Mouse (Mus musculus): ENCODE results near the gene Taok3. TPM values are rescaled to one million over a fixed set of nuclear protein-coding genes. Genes with fewer than 3 reads are reported as not detected.

Taok3 gene
- polyA plus RNA-seq, 1 experiment from 2014 or later, result 13.3 TPM

- Histone ChIP-seq H3K4me2 (no peak overlapping the region), H3K4me3 (no peak overlapping the region), H3K9ac (no peak overlapping the region), H3K36me3 (peaks cover 12% of the 10 kb centered on the region; the same call in 1 of the 2 replicates), H3K9me3 (replicated peaks) (no peaks in the 10 kb centered on the region), H3K27ac (ENCODE audit: poor library complexity, severe bottlenecking) (no peak overlapping the region), H3K27me3 (replicated peaks) (no peaks in the 10 kb centered on the region), H3K4me1 (replicated peaks) (0 out of 2 replicates have a peak, but pooled peaks cover 5% of the 10 kb centered on the region)
- 75% methylated on average over 9 of the region's 9 CpGs for WGBS
- no peak for ATAC-seq (ENCODE audit: insufficient number of reproducible peaks, low FRiP score)
Measured at GRCm38 (mm10) chr5:117323751-117324150, 203.8 kb downstream of the Taok3 start.

Other genes starting within 250 kb of the Taok3 start
- gene Suds3, start 4.0 kb upstream of the Taok3 start, polyA plus RNA-seq (2016; fragmentation: Nextera tagmentation; extraction: Ambion mirVana), result 74.4 and 75.2 TPM in 2 replicates
- gene Pebp1, start 167.5 kb downstream of the Taok3 start, polyA plus RNA-seq (2016; fragmentation: Nextera tagmentation; extraction: Ambion mirVana), result 516 and 534 TPM in 2 replicates
- 8.4 and 9.0 TPM in 2 replicates for gene Vsig10, start 199.0 kb downstream of the Taok3 start, polyA plus RNA-seq (2016; fragmentation: Nextera tagmentation; extraction: Ambion mirVana)
- gene Wsb2, start 237.2 kb downstream of the Taok3 start, polyA plus RNA-seq (2016; fragmentation: Nextera tagmentation; extraction: Ambion mirVana), result 94.4 and 96.8 TPM in 2 replicates

Measured in heart, embryonic 12.5 days (tissue).